Mouse (Mus musculus) lung, postnatal 10 days (tissue): ENCODE measurements at regions not wholly inside any gene's neighbourhood (a gene's known extent, or its start where the extent isn't known, plus 50 kb on each side); places are given as distances from the start of the nearest gene placed in this dataset.

Experiments used
- DNase-seq: peaks from one replicate; pipeline ENCODE4 v3.0.0; 2021

- no peak for DNase-seq
These were observed 279.4 kb downstream of the Mctp2 start for GRCm38 (mm10) chr7:72027006-72027405.

- no peak for DNase-seq
These were observed 297.3 kb downstream of the Mctp2 start for GRCm38 (mm10) chr7:72009115-72009514.

- no peak for DNase-seq
These were observed 302.1 kb downstream of the Mctp2 start for GRCm38 (mm10) chr7:72004311-72004710.

- DNase-seq: no peak
These were observed 313.9 kb downstream of the Mctp2 start for GRCm38 (mm10) chr7:71992526-71992925.

- no peak for DNase-seq
These were observed 314.6 kb downstream of the Mctp2 start for GRCm38 (mm10) chr7:71991835-71992234.

- DNase-seq: no peak
These were observed 315.2 kb downstream of the Mctp2 start for GRCm38 (mm10) chr7:71991206-71991605.

- peak; percentile 28 for DNase-seq
These were observed 340.4 kb downstream of the Mctp2 start for GRCm38 (mm10) chr7:71966015-71966414.

GRCm38 (mm10) chr7:71963456-71963855 is 343.0 kb downstream of the Mctp2 start:
- peak; percentile 61 for DNase-seq

- DNase-seq: no peak
These were observed 343.6 kb downstream of the Mctp2 start for GRCm38 (mm10) chr7:71962851-71963250.

GRCm38 (mm10) chr7:71960453-71961230 is 345.8 kb downstream of the Mctp2 start:
- DNase-seq: peak; percentile 87

GRCm38 (mm10) chr7:71946548-71946947 is 359.9 kb downstream of the Mctp2 start:
- peak; percentile 75 for DNase-seq

GRCm38 (mm10) chr7:71943078-71944042 is 363.0 kb downstream of the Mctp2 start:
- no peak for DNase-seq

- no peak for DNase-seq
These were observed 368.7 kb downstream of the Mctp2 start for GRCm38 (mm10) chr7:71937731-71938130.

- DNase-seq: peak; percentile 41
These were observed 369.7 kb downstream of the Mctp2 start for GRCm38 (mm10) chr7:71936690-71937089.
